Mouse (Mus musculus): ENCODE data around the gene Dctn2. TPM values are rescaled to one million over a fixed set of nuclear protein-coding genes. Genes with fewer than 3 reads are reported as not detected.
A peak's percentile ranks its signal among the peaks of the same experiment; 100 is the strongest.
"Not testable (repeated sequence)": the region's sequence is repeated elsewhere in the genome, so short reads cannot be mapped to it uniquely, and the experiment has no call there.

Gene Dctn2
- polyA plus RNA-seq, 1 experiment from 2014 or later, result 127 TPM

DNA sequence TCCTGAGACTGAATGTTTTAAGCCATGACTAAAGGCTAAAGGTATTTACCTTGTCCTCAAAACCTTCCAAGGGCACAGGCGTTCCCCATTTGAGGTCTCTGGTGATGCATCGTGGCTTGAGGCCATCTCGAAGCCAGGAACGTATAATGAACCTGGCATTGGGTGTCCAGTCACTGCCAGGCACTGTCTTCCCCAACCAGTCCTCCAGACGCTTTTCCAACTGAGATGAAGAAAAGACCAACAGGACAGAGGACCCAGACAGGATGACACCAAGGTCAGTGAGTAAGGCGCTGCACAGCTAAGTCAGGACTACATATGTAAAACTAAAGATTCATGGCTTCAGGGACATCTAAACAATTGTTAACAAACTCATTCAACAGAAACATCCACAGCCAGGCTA, 34.2 kb downstream of the Dctn2 start:
- Histone ChIP-seq H3K9me3 (replicated peaks) (no peaks in the 10 kb centered on the region), H3K4me3 (no peak overlapping the region), H3K27ac (no peak overlapping the region), H3K4me1 (replicated peaks) (peaks cover 13% of the 10 kb centered on the region), H3K9ac (no peak overlapping the region), H3K4me2 (no peak overlapping the region), H3K27me3 (no peaks in the 10 kb centered on the region), H3K36me3 (peaks cover 89% of the 10 kb centered on the region)
- 90% methylated on average over 6 of the region's 6 CpGs for WGBS
- no peak for ATAC-seq (replicated peaks; ENCODE audit: insufficient number of reproducible peaks, insufficient read depth, low FRiP score, low read depth)

DNA sequence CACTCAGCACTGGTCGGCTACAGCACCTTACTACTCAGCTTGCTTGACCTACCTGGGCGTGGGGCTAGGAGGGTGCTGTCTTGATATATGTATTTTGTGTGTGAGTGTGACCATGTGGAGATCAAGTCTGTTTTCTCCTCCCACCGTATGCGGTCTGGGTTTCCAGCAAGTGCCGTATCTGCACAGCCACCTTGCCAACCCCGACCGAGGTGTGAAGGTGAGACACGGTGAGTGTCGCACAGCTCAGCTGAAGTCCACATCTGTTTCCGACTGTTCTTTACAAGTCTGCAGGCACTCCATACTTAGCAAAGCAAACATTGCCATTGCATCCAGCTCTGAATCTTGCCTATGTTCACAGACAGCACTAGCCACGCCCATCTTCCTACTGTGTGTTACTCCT, 37.0 kb downstream of the Dctn2 start:
- 91% methylated on average over 11 of the region's 11 CpGs for WGBS
- no peak overlapping the region for H3K9ac ChIP-seq
- H3K4me3 ChIP-seq, result no peak overlapping the region
- no peaks in the 10 kb centered on the region for H3K9me3 ChIP-seq (replicated peaks)
- H3K27me3 ChIP-seq, result no peaks in the 10 kb centered on the region
- peaks cover 93% of the 10 kb centered on the region for H3K36me3 ChIP-seq
- no peaks in the 10 kb centered on the region for H3K4me1 ChIP-seq (replicated peaks)
- no peak overlapping the region for H3K27ac ChIP-seq
- no peak overlapping the region for H3K4me2 ChIP-seq
- no peak for ATAC-seq (replicated peaks; ENCODE audit: insufficient number of reproducible peaks, insufficient read depth, low FRiP score, low read depth)

DNA sequence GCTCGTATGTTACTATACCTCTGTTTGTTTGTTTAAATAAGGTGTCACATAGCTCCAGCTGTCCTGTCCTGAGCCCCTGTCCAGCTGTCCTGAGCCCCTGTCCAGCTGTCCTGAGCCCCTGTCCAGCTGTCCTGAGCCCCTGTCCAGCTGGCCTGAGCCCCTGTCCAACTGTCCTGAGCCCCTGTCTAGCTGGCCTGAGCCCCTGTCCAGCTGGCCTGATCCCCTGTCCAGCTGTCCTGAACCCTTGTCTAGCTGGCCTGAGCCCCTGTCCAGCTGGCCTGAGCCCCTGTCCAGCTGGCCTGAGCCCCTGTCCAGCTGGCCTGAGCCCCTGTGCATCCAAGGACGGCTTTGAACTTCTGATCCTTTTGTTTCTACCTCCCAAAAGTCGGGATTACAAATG, 43.0 kb downstream of the Dctn2 start:
- H3K4me2 ChIP-seq; H3K9ac ChIP-seq; H3K4me3 ChIP-seq; H3K27ac ChIP-seq; H3K9me3 ChIP-seq (replicated peaks); ATAC-seq (replicated peaks; ENCODE audit: insufficient number of reproducible peaks, insufficient read depth, low FRiP score, low read depth); H3K27me3 ChIP-seq: not testable (repeated sequence)
- peaks cover 19% of the 10 kb centered on the region for H3K4me1 ChIP-seq (replicated peaks)
- 85% methylated on average over 3 of the region's 3 CpGs for WGBS
- peaks cover 50% of the 10 kb centered on the region for H3K36me3 ChIP-seq

DNA sequence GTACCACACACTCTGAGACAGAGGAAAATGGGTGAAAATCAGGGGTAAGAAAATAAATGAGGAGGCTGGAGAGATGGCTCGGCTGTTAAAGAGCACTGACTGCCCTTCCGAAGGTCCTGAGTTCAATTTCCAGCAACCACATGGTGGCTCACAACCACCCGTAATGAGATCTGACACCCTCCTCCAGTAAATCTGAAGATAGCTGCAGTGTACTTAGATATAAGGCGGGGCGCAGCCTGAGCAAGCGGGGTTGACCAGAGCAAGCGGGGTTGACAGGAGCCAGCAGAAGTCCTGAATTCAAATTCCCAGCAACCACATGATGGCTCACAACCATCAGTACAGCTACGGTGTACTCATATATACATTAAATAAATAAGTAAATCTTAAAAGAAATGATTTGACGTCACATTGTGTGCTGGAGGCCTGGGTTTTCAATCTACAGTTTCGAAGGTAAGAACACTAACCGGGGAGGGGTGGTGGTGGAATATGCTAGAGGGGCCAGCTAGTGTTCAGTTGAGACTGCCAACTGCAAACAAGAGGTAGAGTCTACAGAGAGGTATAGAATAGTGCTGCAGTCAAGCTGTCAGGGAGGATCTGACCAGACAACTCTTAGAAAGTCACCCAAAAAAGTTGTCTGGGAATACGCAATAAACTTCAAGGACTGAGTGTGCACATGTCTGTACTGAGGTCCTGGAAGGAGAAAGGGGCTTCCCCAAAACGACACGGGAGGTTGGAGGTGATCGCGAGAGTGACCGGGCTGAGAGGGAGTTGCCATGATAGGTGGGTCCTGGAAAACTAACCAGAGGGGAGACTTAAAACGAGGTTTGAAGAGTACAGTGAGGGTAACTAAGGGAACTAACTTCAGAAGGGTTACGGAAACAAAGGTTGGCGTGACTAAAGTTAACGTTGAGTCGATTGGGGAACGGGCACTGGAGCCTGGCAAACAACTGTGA, 44.6 kb downstream of the Dctn2 start:
- Histone ChIP-seq H3K4me2 (peak overlapping the region; percentile 79), H3K27me3 (no peaks in the 10 kb centered on the region), H3K9me3 (replicated peaks) (no peaks in the 10 kb centered on the region), H3K36me3 (peaks cover 34% of the 10 kb centered on the region), H3K27ac (peak overlapping the region; percentile 82), H3K4me3 (peak overlapping the region; percentile 92), H3K4me1 (replicated peaks) (peaks cover 19% of the 10 kb centered on the region), H3K9ac (peak overlapping the region; percentile 92)
- 32% methylated on average over 23 of the region's 23 CpGs for WGBS
- no peak for ATAC-seq (replicated peaks; ENCODE audit: insufficient number of reproducible peaks, insufficient read depth, low FRiP score, low read depth)

DNA sequence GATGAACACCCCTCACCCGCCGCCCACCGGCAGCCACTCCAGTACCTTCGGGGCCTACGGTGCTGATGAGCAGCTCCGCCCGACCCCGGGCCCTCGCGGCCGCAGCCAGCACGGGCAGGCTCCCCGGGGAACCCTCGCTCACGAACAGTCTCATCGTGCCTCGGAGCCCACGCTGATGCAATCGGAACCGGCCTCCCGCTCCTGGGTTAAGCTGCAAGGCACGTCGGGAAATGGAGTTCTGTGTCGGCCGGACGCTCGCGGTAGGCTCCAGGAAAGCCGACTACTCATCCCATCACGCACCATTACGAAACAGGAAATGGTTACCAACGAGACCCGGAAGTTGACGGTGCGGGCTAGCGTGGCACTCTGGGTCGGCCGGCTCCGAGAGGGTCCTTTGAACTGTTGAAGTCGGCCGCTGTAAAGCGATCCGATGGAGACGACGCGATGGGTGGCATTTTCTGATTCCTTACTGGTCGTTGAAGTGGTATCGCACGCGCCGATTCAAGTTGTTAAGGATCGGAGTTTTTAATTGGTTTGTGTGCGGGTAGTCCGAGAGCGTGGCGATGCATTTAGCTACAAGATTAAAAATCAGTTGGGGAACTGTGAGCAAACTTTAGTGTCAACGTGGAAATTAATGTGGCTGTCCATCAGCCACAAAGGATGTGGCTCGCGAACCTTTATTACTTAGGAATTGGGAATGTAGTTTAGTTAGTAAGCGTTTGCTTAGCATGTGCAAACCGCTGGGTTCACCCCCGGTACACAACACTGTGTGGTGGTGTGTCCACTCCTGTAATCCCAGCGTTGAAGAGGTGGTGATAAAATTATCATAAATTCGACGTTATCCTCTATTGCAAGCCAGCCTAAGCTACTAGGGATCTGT, 45.5 kb downstream of the Dctn2 start, which contains the start of gene Mars:
Gene Mars, minus strand, starts transcription at position 311 of the 880 bp plus-strand sequence.
- under 1% methylated on average over 65 of the region's 65 CpGs for WGBS
- Histone ChIP-seq H3K9me3 (replicated peaks) (no peaks in the 10 kb centered on the region), H3K4me1 (replicated peaks) (peaks cover 19% of the 10 kb centered on the region), H3K4me3 (peak within 1 kb of the TSS; percentile 92), H3K27ac (peak within 1 kb of the TSS; percentile 82), H3K36me3 (peaks cover 25% of the 10 kb centered on the region), H3K27me3 (no peaks in the 10 kb centered on the region), H3K9ac (peak within 1 kb of the TSS; percentile 92), H3K4me2 (peak within 1 kb of the TSS; percentile 79)
- ATAC-seq (replicated peaks; ENCODE audit: insufficient number of reproducible peaks, insufficient read depth, low FRiP score, low read depth), result peak; percentile 96

DNA sequence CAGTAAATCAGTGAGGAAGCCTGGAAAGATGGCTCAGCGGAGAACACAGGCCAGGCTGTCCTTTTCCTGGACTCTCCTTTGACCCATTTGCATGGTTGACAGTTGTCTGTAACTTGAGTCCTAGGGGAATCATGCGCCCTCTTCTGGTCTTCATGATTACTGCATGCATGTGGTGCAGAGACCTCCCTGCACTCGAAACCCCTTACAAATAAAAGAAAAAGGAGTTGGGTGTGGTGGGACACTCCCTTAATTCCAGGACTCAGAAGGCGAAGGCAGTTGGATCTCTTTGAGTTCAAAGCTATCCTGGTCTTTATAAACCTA, 46.1 kb downstream of the Dctn2 start:
- H3K9me3 ChIP-seq (replicated peaks), result no peaks in the 10 kb centered on the region
- ATAC-seq (replicated peaks; ENCODE audit: insufficient number of reproducible peaks, insufficient read depth, low FRiP score, low read depth), result peak; percentile 45
- 1% methylated on average over 4 of the region's 4 CpGs for WGBS

DNA sequence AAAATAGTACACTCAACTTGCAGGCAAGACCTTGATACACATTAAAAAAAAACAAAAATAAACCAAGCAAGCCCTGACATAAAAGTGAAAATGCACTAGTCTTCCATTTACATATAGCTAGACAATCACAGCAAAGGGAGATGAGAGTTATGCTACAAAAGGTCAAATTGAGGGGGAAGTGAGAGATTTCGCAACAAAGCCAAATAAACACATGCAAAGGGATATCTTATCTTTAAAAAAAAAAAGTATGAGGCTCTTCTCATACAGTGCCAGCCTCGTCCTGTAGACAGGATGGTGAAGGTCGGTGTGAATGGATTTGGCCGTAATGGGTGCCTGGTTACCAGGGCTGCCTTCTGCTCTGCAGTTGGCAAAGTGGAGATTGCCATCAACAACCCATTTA, 46.7 kb downstream of the Dctn2 start:
- WGBS, result 58% methylated on average over 4 of the region's 4 CpGs
- peaks cover 14% of the 10 kb centered on the region for H3K36me3 ChIP-seq
- peak overlapping the region; percentile 79; the same call in 1 of the 2 replicates for H3K4me2 ChIP-seq
- H3K9ac ChIP-seq, result no peak overlapping the region
- H3K9me3 ChIP-seq (replicated peaks), result no peaks in the 10 kb centered on the region
- H3K4me1 ChIP-seq (replicated peaks), result peaks cover 19% of the 10 kb centered on the region
- H3K4me3 ChIP-seq, result no peak overlapping the region
- no peak overlapping the region for H3K27ac ChIP-seq
- ATAC-seq (replicated peaks; ENCODE audit: insufficient number of reproducible peaks, insufficient read depth, low FRiP score, low read depth), result no peak
- H3K27me3 ChIP-seq, result no peaks in the 10 kb centered on the region

More for the DNA sequence above, 46.1 kb downstream of the Dctn2 start:
- Histone ChIP-seq H3K27me3 (no peaks in the 10 kb centered on the region), H3K4me2 (peak overlapping the region; percentile 79), H3K4me3 (peak overlapping the region; percentile 92), H3K27ac (peak overlapping the region; percentile 82), H3K9ac (peak overlapping the region; percentile 92), H3K36me3 (peaks cover 19% of the 10 kb centered on the region), H3K4me1 (replicated peaks) (peaks cover 19% of the 10 kb centered on the region)

DNA sequence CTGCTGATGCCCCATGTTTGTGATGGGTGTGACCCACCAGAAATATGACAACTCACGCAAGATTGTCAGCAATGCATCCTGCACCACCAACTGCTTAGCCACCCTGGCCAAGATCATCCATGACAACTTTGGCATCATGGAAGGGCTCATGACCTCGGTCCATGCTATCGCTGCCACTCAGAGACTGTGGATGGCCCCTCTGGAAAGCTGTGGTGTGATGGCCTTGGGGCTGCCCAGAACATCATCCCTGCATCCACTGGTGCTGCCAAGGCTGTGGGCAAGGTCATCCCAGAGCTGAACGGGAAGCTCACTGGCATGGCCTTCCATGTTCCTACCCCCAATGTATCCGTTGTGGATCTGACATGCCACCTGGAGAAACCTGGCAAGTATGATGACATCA, 47.3 kb downstream of the Dctn2 start:
- not testable (repeated sequence) for H3K9me3 ChIP-seq (replicated peaks); H3K9ac ChIP-seq; H3K27ac ChIP-seq; H3K4me2 ChIP-seq; H3K36me3 ChIP-seq; H3K27me3 ChIP-seq; ATAC-seq (replicated peaks; ENCODE audit: insufficient number of reproducible peaks, insufficient read depth, low FRiP score, low read depth); H3K4me3 ChIP-seq
- H3K4me1 ChIP-seq (replicated peaks), result peaks cover 19% of the 10 kb centered on the region
- WGBS, result 88% methylated on average over 5 of the region's 5 CpGs

DNA sequence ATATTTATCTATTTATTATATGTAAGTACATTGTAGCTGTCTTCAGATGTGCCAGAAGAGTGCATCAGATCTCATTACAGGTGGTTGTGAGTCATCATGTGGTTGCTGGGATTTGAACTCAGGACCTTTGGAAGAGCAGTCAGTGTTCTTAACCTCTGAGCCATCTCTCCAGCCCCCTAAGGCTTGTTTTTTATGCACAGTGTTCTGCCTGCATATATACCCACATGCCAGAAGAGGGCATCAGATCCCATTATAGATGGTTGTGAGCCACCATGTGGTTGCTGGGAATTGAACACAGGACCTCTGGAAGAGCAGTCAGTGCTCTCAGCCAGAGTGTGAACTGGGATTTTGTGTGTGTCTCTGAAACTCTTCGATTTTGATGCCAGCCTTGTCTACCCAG, 48.8 kb downstream of the Dctn2 start:
- H3K4me1 ChIP-seq (replicated peaks), result peaks cover 19% of the 10 kb centered on the region
- H3K9ac ChIP-seq; H3K27me3 ChIP-seq; H3K4me2 ChIP-seq; H3K36me3 ChIP-seq; H3K9me3 ChIP-seq (replicated peaks); H3K27ac ChIP-seq; H3K4me3 ChIP-seq; ATAC-seq (replicated peaks; ENCODE audit: insufficient number of reproducible peaks, insufficient read depth, low FRiP score, low read depth): not testable (repeated sequence)
- WGBS, result 69% methylated on average over 1 of the region's 1 CpGs

DNA sequence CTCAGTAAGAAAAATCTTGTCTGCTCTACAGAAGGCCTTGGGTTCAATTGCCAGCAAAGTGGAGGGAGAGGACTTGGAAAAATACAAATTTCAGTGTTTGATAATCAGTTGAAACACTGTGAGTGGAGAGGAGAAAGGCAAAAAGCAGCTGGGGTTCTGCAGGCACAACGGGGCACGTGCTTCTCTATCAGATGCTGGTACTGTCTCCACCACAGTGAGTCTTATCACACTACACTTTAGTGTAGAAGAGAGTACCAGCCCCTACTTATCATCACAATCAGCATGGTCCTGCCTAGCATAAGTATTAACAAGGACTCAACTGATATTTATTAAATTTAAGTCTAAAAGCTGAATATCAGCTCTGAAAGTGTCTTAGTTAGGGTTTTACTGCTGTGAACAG, 51.1 kb downstream of the Dctn2 start:
- H3K27me3 ChIP-seq, result 0 out of 2 replicates have a peak, but pooled peaks cover 10% of the 10 kb centered on the region
- 53% methylated on average over 2 of the region's 2 CpGs for WGBS
- no peak overlapping the region for H3K9ac ChIP-seq
- no peak for ATAC-seq (replicated peaks; ENCODE audit: insufficient number of reproducible peaks, insufficient read depth, low FRiP score, low read depth)
- no peak overlapping the region for H3K27ac ChIP-seq
- H3K9me3 ChIP-seq (replicated peaks), result no peaks in the 10 kb centered on the region
- peaks cover 8% of the 10 kb centered on the region for H3K4me1 ChIP-seq (replicated peaks)
- H3K4me2 ChIP-seq, result no peak overlapping the region
- H3K4me3 ChIP-seq, result no peak overlapping the region
- no peaks in the 10 kb centered on the region for H3K36me3 ChIP-seq

DNA sequence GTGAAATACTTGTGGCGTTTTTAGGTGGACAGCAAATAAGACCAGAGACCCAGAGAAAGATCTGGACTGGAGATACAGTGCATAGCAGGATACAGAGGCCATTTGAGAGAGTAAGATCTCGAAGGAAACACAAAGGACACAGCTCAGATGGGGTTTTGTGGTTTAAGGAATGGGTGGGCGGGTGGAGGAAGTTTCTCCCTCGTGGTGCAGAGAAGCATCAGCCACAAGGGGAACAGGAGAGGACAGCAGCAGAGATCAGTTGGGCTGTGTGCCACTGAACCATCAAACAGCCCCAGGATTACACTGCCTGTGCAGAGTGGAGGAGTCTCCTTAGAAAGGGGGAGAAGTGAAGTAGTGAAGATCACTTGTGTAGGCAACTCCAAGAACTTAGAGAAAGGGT, 51.8 kb downstream of the Dctn2 start:
- Histone ChIP-seq H3K27ac (no peak overlapping the region), H3K4me2 (no peak overlapping the region), H3K9ac (no peak overlapping the region), H3K27me3 (peaks cover 17% of the 10 kb centered on the region), H3K36me3 (no peaks in the 10 kb centered on the region), H3K4me1 (replicated peaks) (0 out of 2 replicates have a peak, but pooled peaks cover under 1% of the 10 kb centered on the region), H3K4me3 (no peak overlapping the region), H3K9me3 (replicated peaks) (no peaks in the 10 kb centered on the region)
- ATAC-seq (replicated peaks; ENCODE audit: insufficient number of reproducible peaks, insufficient read depth, low FRiP score, low read depth), result no peak
- WGBS, result 29% methylated on average over 4 of the region's 4 CpGs

Measured in heart, embryonic 15.5 days (tissue).